Mouse (Mus musculus): ENCODE measurements at regions not wholly inside any gene's neighbourhood (a gene's known extent, or its start where the extent isn't known, plus 50 kb on each side); places are given as distances from the start of the nearest gene placed in this dataset.

- in situ Hi-C loops (cut with MboI), result no loop called here
Measured at GRCm38 (mm10) chr2:167757157-167757780, 67.6 kb upstream of the Tmem189 start.

- in situ Hi-C loops (cut with MboI), result no loop called here
Measured at GRCm38 (mm10) chr2:167756721-167757120, 67.1 kb upstream of the Tmem189 start.

GRCm38 (mm10) chr2:167754929-167755551 is 65.4 kb upstream of the Tmem189 start:
- in situ Hi-C loops (cut with MboI), result no loop called here

- in situ Hi-C loops (cut with MboI), result no loop called here
Measured at GRCm38 (mm10) chr2:167753898-167754297, 64.3 kb upstream of the Tmem189 start.

- in situ Hi-C loops (cut with MboI), result no loop called here
Measured at GRCm38 (mm10) chr2:167752805-167753556, 63.4 kb upstream of the Tmem189 start.

GRCm38 (mm10) chr2:167751585-167751984 is 62.0 kb upstream of the Tmem189 start:
- in situ Hi-C loops (cut with MboI), result no loop called here

- in situ Hi-C loops (cut with MboI), result no loop called here
Measured at GRCm38 (mm10) chr2:167748297-167748696, 58.7 kb upstream of the Tmem189 start.

GRCm38 (mm10) chr2:167747164-167747843 is 57.7 kb upstream of the Tmem189 start:
- in situ Hi-C loops (cut with MboI), result no loop called here

- in situ Hi-C loops (cut with MboI), result no loop called here
Measured at GRCm38 (mm10) chr2:167746344-167746743, 56.7 kb upstream of the Tmem189 start.

- in situ Hi-C loops (cut with MboI), result no loop called here
Measured at GRCm38 (mm10) chr2:167745409-167745808, 55.8 kb upstream of the Tmem189 start.

- in situ Hi-C loops (cut with MboI), result no loop called here
Measured at GRCm38 (mm10) chr2:167744080-167744479, 54.5 kb upstream of the Tmem189 start.

GRCm38 (mm10) chr2:167742479-167742878 is 52.9 kb upstream of the Tmem189 start:
- in situ Hi-C loops (cut with MboI), result no loop called here

- in situ Hi-C loops (cut with MboI), result no loop called here
Measured at GRCm38 (mm10) chr2:167740516-167741189, 51.0 kb upstream of the Tmem189 start.
